Mouse (Mus musculus) adrenal gland, adult (tissue): ENCODE results near the gene Rasa2.
"Not testable (repeated sequence)": the region's sequence is repeated elsewhere in the genome, so short reads cannot be mapped to it uniquely, and the experiment has no call there.

Source experiments
- DNase-seq, 2 experiments: peaks; one replicate each; pipeline ENCODE4 v3.0.0; 2022 to 2023; ENCODE audit warnings: low spot score in 1 of 2; ENCODE audit not compliant: inconsistent age in 2 of 2

Rasa2 gene

DNA sequence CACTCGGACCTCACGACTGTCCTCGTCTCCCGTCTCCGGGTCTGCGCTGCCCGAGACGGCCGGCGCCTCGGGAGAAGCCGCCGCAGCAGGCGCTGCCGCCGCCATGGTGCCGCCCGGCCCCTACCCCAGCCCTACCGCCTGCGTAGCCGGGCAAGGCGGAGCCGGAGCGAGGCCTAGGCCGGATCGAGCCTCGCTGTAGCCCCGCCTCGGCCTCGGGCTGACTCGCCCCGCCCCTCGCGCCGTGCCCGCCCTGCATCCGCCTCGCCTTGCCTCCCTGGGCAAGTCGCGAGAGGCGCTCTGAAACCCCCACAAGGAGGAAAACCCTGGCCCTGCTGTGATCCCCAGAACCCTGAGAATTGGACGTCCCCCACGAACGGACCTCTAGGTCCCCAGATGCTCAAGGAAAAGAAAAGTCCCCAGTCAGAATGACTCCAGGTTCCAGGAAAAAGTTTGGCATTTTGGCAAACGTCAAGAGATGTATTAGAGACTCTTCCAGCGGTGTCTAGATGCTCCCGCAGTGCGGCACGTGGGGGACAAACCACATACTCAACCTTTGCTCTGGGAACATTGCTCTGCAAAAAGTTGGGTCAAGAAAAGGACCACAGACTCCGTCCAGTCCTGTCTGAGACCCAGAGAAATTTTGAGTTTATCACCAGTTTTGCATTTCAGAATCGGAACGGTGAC, at the start of gene Rasa2:
Rasa2 (minus strand) TSS at position 229 of the 684 bp plus-strand sequence.
- DNase-seq: peak; percentile 94 to 97

DNA sequence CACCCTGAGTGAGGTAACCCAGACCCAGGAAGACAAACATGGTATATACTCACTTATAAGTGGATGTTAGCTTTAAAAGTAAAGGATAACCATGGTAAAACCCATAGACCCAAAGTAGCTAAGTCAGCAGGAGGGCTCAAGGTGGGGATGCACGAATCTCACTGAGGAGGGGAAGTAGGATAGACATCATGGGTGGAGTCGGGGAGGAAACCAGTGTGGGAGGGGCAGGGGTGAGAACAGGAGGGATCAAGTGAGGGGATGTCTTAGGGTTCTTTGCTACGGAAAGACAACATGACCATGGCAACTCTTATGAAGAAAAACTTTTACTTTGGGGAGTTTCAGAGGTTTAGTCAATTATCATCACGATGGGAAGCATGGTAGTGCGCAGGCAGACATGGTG, 47.2 kb upstream of the Rasa2 start:
- no peak for DNase-seq

DNA sequence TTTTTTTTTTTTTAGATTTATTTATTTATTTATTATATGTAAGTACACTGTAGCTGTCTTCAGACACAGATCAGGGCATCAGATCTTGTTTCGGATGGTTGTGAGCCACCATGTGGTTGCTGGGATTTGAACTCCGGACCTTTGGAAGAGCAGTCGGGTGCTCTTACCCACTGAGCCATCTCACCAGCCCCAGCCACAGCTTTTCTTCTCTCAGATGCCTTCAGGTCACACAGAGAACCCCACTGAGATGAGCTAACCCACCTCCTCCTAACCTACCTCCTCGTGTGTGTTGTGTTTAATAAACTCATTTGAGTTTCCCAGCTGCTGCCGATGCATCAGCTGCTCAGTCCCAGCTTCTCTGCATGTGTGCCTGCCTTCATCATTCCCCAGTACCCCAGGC, 46.3 kb upstream of the Rasa2 start:
- not testable (repeated sequence) for DNase-seq

DNA sequence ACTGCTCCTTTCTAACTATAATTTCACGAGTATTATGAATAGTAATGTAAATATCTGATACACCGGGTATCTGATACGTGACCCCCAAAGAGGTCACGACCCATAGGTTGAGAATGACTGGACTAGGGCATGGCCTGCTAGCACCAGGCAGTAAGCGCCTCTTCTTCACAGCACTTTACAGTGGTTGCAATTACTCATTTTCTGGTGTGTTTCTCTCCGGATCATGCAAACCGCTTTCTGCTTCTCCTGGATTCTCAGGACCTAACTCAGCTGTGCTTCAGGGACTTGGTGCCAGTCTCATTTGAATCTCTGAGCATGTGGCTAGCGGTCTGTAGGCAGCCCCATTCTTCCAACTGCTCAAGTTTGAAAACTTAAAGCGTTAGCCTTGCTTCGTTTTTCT, 45.3 kb upstream of the Rasa2 start:
- no peak for DNase-seq

DNA sequence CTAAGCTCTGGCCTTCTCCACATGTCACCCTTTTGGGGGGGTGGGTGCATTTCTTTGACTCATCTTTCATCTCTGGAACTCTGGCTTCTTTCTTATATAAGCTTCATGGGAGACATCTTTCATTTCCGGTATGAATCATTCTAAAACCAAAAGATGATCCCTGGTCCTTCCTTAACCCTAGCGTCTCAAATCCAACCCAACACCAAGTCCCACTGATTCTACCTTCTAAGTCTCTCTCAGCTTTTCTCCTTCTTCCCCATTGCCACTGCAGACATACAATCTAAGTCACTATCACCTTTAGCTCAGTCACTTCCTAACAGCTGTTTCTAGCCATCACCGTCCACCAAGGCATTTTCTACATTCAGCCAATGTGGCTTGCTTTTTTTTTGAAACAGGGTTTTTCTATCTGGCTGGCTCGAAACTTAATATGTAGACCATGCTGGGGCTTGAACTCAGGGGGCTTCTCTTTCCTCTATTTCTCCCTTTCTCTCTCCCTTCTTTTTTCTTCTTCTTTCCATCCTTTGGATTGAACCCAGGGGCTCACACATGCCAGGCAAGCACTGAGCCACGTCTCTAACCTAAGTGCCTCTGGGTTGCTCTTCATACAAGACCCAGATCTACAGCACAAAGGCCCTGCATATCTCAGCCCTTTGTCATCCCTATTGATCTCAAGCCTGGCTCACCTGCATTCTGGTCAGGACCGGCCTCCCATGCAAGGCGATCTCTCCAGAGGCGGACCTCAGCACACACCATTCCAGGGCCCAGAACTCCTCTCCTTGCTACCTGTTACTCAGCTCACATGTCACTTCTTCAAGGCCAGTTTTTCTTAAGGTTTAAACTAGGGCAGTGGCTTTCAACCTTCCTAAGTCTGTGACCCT, 44.6 kb upstream of the Rasa2 start:
- DNase-seq: no peak

DNA sequence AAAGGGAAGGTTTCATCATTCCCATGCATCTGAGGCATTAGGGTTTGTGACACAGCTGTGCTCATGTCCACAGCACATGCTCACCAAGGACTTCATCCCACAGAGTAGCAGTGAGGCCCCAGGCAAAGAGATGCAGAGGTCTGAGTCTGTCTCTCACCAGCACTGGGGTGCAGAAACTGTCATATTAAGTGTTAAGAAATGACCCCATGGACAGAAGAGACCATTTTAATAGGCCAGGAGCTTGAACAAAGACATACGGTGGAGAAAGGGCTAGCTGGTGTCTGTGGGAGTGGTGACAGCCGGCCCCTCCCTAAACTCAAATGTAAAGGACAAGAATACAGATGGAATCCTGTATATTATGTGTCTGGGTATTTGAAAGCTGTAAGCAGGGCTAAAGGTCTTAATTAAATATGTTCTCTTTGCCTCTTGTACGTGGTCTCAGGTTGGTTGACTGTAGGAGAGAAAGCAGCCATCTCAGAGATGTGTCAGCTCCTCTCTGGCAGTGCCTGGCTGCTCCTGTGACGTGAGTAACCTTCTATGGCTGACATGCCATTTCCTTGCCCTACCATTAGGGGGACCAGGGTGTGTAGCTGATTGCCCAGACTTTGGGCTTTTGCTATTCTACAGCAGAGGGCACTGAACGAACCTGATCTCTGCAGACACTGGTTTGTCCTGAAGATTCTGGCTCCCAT, 43.8 kb upstream of the Rasa2 start:
- peak; percentile 76 to 89 for DNase-seq

DNA sequence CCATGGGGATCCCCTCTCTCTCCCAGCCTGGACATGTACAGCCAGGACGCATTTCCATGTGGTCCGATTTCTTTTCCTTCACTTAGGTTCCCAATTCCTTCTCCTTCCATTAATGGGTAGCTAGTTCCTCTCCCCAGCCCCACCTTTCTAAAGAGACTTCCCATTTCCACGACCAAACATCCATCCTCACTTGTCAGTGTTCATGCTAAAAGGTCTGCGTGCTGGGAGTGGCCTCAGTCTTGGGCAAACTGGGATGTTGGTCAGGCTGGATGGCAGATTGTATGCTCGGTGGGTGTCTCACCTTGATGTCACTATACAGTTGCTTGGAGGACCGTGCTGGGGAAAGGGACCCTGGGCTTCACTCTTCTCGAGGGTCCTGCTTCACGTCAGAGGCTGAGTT, 42.9 kb upstream of the Rasa2 start:
- DNase-seq: peak in 1 of 2 experiments; percentile 25

DNA sequence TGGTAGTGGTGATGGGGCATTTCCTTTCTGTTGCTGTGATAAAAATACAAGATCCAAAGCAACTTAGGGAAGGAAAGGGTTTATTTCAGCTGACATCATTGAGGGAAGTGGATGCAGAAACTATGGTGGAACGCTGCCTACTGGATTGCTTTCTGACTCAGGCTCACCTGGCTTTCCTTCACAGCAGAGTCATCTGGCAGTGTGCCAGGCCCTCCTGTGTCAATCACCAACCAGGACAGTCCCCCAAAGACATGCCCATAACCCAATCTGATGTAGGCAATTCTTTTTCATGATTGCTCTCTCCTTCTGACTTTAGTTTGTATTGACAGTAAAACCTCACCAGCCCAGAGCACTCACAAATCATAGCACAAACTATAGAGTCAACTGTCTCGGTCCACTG, 41.0 kb upstream of the Rasa2 start:
- no peak for DNase-seq

DNA sequence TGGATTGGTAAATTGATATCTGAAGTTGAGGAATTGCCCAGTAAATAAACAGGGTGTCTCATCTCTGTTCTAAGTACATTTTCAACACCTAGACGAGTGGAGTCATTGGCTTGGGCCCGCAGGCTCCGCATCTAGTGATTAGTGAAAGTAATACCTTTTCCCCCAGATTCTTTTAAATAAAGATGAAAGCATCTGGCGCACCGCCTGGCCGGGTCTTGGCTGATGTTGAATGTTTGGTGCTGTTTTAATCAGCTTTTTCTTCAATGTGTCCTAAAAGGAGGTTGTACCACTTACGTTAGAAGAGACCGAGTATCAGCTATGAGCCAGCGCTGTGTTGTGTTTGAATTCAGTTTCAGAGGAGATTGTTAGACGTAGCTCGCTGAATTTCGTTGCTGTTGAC, 39.8 kb upstream of the Rasa2 start:
- no peak for DNase-seq

DNA sequence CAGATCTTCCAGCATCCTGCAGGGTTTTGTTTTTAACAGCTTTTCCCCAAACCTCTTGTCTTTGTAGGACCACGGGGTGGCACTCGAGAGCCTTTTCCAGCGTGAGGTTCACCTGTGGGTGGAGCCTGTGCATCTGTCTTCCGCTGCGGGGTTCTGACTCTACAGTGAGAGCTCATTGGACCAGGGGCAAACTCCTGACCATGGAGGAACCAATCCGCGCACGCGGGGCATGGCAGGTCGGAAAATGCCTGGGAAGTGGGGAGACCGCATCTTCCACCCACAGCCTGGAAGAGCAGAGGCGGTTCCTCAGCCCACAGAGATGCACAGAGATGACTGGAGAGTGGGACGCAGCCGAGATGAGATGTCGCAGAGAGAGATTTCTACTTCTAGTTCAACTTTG, 38.5 kb upstream of the Rasa2 start:
- peak; percentile 96 to 98 for DNase-seq

DNA sequence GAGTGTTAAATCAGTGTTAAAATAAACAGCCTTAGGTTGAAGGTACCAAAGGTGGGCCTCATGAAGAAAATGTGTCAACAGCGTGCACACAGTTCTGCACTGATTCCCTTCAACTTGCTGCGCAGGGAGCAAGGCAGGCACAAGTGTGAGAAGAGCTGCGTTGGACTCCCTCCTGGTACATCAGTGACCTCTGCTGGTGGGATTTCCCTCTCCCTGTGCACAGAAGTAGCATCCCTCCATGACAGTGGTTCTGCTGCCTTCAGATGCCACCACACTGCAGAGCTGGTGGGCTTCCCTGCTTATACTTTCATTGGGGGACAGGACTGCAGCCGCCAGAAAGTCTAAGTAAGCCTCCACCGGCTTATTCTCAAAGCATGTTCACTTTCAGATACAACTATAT, 37.2 kb upstream of the Rasa2 start:
- DNase-seq: peak; percentile 77 to 89

DNA sequence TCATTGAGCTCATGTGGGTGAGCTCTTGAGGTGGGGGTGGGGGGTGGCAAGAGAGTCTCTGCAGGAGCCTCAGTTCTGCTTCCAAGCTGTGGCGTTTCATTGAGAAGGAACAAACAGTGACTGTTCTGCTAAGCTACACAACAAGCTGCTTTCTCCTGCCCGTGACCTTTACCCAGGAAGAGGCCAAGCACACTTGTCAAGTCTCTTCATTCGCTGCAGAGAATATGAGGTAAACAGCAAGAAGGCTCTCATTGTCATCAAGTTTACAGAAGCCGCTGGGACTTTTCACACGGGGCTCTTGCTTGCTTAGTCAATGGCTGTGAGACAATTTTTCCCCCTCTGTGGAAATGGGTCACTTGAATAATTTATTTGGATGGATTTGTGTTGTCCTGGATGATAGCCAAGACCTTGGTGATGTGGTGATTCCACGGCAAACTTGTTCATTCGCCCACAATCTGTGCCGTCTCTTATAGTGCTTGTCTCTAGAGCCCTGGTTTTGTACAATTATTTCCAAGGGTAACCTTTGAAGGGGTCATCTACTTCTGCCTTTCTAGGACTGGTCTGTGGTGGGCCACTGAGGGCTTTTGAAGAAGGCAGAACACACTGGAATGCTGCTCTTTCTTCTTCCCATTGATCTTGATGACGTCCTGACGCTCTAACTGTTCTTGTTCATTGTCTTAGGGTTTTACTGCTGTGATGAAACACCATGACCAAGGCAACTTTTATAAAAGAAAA, 29.3 kb upstream of the Rasa2 start:
- DNase-seq: peak; percentile 60 to 88

DNA sequence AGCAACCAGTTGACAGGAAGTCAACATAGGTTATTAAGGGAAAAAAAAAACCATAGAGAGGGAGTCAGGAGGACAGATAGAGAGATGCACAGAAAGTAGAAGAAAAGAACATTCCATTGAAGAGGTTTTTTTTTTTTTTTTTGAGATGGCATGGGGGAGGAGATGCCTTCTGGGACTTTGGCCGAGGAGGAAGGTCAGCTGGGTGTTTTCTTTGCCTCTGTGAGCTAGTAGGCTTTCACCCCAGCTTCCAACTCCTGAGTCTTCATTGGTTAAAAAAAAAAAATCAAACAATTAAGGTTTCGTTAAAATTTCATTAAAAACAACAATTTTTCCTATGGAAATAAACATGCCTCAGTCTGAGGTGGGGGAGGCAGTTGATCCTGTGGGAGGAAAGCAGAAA, 28.4 kb upstream of the Rasa2 start:
- no peak for DNase-seq

DNA sequence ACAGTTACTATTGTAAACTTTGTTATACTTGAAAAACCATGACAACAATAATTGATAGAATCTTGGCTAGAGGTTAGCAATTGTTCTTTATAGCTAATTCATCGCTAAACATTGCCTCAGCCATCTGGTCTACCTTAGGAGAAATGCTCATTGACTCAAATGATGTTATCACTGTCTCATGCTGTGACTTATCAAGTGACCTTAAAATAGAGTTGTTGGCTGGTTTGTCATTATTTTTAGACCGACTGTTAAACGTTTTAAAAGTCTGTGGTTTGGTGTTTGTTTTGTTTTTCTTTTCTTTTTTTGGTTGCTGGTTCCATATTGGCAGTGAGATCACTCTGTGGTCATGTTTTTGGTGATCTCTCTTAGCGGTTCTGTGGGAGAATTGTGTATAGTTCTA, 22.1 kb upstream of the Rasa2 start:
- no peak for DNase-seq

DNA sequence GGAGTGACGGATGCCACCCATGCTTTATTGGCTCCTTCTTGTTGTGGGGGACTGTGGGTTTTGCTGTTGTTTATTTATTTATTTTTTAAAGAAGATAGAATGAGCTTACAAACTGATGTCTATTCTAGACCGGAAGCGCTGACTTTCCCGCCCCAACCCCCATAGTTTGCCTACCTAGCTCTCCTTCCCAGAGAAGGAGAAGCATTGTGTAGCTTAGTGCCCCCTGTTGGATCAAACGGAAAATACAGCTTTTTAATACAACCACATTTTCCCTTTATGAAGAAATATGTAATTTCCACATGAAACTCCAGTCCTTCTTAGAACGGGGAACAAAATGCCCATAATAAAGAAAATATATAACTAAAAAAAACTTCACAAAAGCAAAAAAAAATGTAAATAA, 21.3 kb upstream of the Rasa2 start:
- DNase-seq: peak in 1 of 2 experiments; percentile 65

DNA sequence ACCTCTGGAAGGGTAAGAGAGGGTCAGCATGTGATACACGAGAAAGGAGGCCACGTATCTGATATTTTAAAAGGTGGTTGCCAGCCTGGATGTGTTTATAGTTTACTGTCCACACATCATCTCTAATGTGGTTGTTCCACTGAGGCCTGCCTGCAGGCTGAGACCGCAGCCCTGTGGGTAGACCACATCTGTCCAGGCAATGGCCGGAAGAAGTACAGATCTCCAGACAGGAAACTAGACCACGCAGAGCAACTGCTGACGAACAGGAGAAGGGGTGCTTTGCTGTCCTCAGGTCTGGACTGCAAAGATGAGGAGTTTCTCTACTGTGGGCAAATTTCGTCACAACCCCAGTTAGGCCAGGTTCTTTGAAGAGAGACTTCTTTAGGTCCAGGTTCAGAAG, 19.4 kb upstream of the Rasa2 start:
- DNase-seq: no peak

DNA sequence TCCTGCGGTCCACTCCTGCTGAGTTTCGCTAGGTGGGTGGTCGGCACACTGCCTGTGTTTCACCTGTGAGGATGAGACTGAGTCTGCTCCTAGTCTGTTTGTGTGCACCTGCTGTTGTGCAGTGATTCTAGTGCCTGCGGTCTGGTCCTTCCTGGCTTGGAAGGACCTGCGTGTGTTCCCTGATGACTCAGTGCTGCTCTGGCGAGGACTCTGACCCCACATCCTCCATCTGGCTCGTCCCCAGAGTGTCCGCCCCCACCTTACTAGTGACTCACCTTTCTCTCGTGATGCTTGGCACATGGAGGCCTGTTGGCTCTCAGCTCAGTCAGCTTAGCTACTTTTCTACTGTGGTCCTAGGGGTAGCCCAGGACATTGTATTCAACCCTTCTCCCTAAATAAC, 18.5 kb upstream of the Rasa2 start:
- DNase-seq: peak; percentile 79 to 87

DNA sequence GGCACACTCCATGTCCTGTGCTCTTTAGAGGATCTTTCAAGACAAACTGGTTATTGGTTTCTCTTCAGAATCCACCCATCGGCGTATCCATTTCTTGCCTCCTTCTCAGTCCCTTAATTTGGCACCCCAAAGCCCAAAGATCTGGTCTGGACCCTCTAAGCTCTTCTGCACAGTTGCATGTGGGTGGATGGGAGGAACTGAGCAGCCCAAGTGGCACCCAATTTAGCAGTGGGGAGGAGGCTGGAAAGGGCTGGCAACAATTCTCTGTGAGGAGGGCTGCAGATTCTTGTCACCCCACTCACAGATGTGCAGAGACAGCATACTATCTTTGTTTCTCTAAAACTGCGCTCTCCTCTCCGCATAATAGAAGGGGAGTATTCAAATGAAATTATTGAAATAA, 17.9 kb upstream of the Rasa2 start:
- no peak for DNase-seq

DNA sequence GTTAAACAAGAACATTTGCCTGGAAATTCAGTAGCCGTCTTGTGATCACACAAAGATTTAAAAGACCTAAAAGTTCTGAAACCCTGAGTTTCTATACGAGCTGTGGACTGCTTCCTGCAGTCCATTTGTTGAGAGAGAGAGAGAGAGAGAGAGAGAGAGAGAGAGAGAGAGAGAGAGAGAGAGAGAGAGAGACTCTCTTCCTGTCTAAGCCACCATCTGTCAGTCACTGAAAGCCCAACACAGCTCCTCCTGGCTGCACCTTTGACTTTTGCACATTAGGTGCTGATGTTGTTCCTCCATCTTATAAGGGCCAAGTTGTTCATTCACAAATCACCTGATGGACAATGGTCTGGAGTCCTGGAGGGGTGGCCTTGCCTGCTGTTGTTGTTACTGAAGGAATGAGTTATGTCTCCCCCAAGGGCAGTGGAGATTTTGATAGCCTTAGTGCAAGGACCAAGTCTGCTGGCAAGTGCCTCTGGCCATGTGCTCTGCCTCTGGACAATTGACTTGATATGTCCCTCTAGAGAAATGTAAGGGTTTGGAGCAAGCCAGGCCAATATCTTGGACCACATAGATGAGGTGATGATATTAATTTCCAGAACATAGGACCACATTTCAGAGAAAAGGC, 15.4 kb upstream of the Rasa2 start:
- DNase-seq: peak in 1 of 2 experiments; percentile 68

DNA sequence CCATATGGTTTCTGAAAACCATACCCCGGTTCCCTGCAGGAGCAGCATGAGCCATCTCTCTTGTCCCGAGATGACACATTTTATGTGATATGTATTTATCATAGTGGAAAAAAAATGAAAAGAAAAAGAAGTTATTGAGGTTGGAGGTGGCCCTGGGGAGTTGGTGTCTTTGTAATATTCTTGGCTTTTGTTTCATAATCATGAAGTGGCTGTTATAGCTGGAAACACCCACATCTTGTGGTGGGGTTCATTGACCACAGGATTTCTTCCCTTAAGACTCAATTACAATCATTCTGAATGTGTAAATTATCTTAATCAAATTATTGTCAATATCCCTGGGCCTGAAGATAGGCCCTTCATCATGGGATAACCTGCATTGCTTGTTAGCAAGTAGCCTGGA, 13.4 kb upstream of the Rasa2 start:
- no peak for DNase-seq

DNA sequence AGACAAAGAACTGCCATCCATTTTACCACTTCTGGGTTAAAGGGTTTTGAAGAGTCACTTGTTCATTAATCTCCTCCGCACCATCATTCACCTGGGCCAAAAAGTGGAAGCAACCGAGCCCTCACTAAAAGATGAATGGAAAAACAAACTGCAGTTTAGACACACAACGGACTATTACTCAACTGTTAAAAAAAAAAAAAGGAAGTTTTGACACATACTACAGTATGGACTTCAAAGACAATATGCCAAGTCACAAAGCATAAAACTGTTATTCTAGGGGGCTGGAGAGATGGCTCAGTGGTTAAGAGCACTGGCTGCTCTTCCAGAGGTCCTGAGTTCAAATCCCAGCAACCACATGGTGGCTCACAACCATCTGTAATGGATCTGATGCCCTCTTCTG, 12.6 kb upstream of the Rasa2 start:
- DNase-seq: not testable (repeated sequence)
